Mouse (Mus musculus) heart, adult 2 months (tissue): ENCODE results near the gene Dcxr. TPM values are rescaled to one million over a fixed set of nuclear protein-coding genes. Genes with fewer than 3 reads are reported as not detected.
"Not testable (repeated sequence)": the region's sequence is repeated elsewhere in the genome, so short reads cannot be mapped to it uniquely, and the experiment has no call there.

ENCODE experiments used
- DNase-seq, 2 experiments: peaks; one replicate each; pipeline ENCODE4 v3.0.0; 2021
- H3K27ac ChIP-seq: fragments of 200-600 bp; 2 replicates; pipeline ENCODE4 v1.8.1; 2022
- H3K27me3 ChIP-seq: fragments of 200-500 bp; 2 replicates; pipeline ENCODE4 v1.6.1; 2012; ENCODE audit warnings: mild to moderate bottlenecking, low read length, inconsistent platforms, mixed read lengths; ENCODE audit not compliant: control insufficient read depth, insufficient read depth
- H3K36me3 ChIP-seq: fragments of 200-500 bp; 2 replicates; pipeline ENCODE4 v1.6.1; 2012; ENCODE audit warnings: low read length, inconsistent platforms; ENCODE audit not compliant: control insufficient read depth, insufficient read depth
- H3K4me1 ChIP-seq: fragments of 200-500 bp; 2 replicates; pipeline ENCODE4 v1.6.1; 2011; ENCODE audit warnings: low read length; ENCODE audit not compliant: control insufficient read depth, insufficient read depth
- H3K4me3 ChIP-seq: fragments of 200-600 bp; 2 replicates; pipeline ENCODE4 v1.8.1; 2022
- H3K79me2 ChIP-seq: fragments of 200-500 bp; replicated peaks from 2 replicates; pipeline ENCODE4 v1.6.1; 2012; ENCODE audit warnings: mild to moderate bottlenecking, inconsistent platforms, low read length, moderate library complexity, mixed read lengths; ENCODE audit not compliant: control insufficient read depth, insufficient read depth
- H3K9ac ChIP-seq: fragments of 200-500 bp; 2 replicates; pipeline ENCODE4 v1.6.1; 2012; ENCODE audit warnings: low read depth, mild to moderate bottlenecking, control low read depth, inconsistent platforms, low read length, mixed read lengths
- CTCF ChIP-seq: fragments of 200-600 bp; IDR thresholded peaks from 2 replicates; pipeline ENCODE4 v1.8.1; 2022; ENCODE audit warnings: antibody characterized with exemption, mild to moderate bottlenecking, moderate library complexity
- EP300 ChIP-seq: fragments of 200-500 bp; IDR thresholded peaks from 2 replicates; pipeline ENCODE4 v1.6.1; 2011; ENCODE audit warnings: low read depth, low read length, control low read depth; ENCODE audit not compliant: insufficient read depth
- POLR2A ChIP-seq: fragments of 200-500 bp; IDR thresholded peaks from 2 replicates; pipeline ENCODE4 v1.6.1; 2011; ENCODE audit warnings: mild to moderate bottlenecking, low read depth, low read length, control low read depth; ENCODE audit not compliant: insufficient read depth
- WGBS: fragments of 180-500 bp; shearing (Covaris S2); methylation state at CpG from one replicate; pipeline ENCODE4 v1.1.7; 2018; 5-methylcytosine and 5-hydroxymethylcytosine counted together
- intact Hi-C: fragments of 180-260 bp; cut with DNase I; formaldehyde crosslinking; loops from one replicate; pipeline ENCODE4 v1.15.1; 2025
- long read RNA-seq: library from polyadenylated mRNA; stranded (forward); transcript quantifications from one replicate; pipeline ENCODE4 v2.0.0, GENCODE M21; 2021
- polyA plus RNA-seq: library from polyadenylated mRNA; depleted of rRNA; stranded (reverse); fragments of >200 nt; gene quantifications from 2 replicates; pipeline ENCODE4 v1.2.3, GENCODE M21; 2012; rRNA removed
- total RNA-seq, 2 experiments: library from RNA; stranded (reverse); gene quantifications; 2 replicates each; pipeline ENCODE4 v1.2.3; 2021

Dcxr gene
- 10 to 100 TPM; 12.1 to 12.9 TPM for total RNA-seq
- 32.0 and 35.5 TPM in 2 replicates for polyA plus RNA-seq
- long read RNA-seq, partial matches to known transcripts: 0 of 7 reads
- long read RNA-seq, other reads (novel, unspliced or antisense): 1 of 7 reads

DNA sequence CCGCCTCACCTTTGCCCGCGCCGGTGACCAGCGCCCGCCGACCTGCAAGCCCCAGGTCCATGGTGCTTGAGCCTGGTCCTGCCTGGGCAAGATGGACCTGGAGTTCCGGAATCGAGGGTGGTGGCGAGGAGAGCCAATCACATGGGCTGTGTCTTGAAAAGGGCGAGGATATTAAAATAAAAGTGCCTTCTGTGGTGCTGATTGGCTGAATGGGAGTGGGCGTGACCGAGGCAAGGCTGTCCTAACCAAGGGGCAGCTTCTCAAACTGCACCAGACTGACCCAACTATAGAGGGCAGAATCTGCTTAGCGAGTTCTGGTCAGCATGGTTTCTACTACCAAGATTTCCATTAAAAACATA lies at the start of gene Dcxr:
Dcxr (minus strand) TSS at position 113 of the 359 bp plus-strand sequence.
- H3K4me1 ChIP-seq: peaks cover 5% of the 10 kb centered on the region
- H3K4me3 ChIP-seq: peak within 1 kb of the TSS; percentile 61
- intact Hi-C loops: loop anchor here (10.0 kb wide), 1 partner anchor 318 kb away; no protein-coding TSS in a partner anchor
- H3K79me2 ChIP-seq: no peaks in the 10 kb centered on the region
- H3K27ac ChIP-seq: peak within 1 kb of the TSS; percentile 51; the same call in 1 of the 2 replicates
- peak within 1 kb of the TSS; percentile 87 for H3K9ac ChIP-seq
- 0 out of 2 replicates have a peak, but pooled peaks have one; percentile 41 for TF ChIP-seq EP300
- TF ChIP-seq POLR2A: peak; percentile 74
- peak; percentile 74 for TF ChIP-seq CTCF
- H3K36me3 ChIP-seq: no peaks in the 10 kb centered on the region
- H3K27me3 ChIP-seq: no peaks in the 10 kb centered on the region
- DNase-seq: peak; percentile 83 to 92
- 2% methylated on average over 14 of the region's 14 CpGs for WGBS

DNA sequence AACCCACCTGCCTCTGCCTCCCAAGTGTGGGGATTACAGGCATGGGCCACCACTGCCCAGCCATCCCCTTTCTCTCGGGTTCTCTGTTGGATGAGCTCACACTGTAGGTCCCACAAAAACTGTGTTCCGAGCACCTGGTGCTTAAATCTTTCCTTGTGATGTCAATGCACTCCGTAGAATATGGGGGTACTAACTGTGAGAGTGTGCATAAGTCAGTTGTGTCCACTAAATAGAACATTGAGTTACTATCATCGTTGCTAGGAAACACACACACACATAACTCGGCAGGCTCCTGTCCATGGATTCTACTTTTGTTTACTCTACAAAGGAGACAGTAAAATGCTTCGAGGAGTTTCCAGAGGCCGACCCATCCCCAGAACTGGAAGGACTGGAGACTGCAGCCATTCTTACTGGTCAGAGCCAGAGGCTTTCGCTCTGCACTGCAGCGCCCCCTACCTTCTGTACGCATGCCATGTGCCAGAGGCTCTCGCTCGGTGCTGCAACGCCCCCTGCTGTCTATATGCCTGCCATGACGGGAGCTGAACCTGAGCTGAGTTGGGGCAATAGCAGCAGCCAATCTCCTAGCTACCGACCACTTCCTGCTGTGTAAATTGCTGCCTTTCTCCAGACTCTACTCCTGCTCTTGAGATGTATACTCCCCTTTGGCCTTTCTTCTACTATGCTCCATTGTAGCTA lies 48.8 kb upstream of the Dcxr start:
- Histone ChIP-seq H3K4me3 (no peak overlapping the region), H3K27me3 (no peaks in the 10 kb centered on the region), H3K27ac (no peak overlapping the region), H3K4me1 (no peaks in the 10 kb centered on the region), H3K9ac (no peak overlapping the region), H3K36me3 (no peaks in the 10 kb centered on the region), H3K79me2 (no peaks in the 10 kb centered on the region)
- intact Hi-C loops: loop anchor here (1.0 to 10.0 kb wide), 4 partner anchors 56 to 284 kb away; partner anchors contain the start of gene Slc25a10
- peak; percentile 90 to 95 for DNase-seq
- TF ChIP-seq CTCF (no peak; the same call in 1 of the 2 replicates), EP300 (peak; percentile 99)
- WGBS: 22% methylated on average over 15 of the region's 15 CpGs

DNA sequence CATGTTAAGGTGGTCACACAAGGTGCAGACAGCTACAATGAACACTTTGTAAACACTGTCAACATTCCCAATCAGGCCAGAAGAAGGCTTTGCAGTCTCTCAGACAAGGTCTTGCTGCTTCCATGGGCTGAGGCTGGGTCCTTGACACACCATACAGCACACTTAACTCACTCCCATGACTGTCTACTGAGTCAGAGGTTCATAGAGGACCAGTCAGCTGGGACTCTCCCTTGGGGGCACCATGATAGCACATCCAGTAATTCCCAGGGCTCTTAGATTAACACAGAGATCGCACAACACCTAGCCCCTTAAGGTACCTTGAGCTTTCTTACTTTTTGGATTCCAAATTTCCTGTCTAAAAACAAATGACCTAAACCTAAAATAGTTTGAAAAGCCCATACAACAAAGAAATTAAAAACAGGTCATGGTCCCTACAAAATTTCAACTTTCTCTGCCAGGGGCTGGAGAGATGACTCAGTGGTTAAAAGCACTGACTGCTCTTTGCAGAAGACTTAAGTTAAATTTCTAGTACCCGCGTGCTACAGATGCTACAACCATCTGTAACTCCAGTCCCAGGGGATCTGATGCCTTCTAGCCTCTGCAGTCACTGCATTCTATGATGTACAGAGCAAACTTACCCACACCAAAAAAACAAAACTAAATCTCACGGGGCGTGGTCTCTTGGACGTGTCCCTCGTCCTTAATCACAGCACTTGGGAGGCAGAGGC lies 46.5 kb upstream of the Dcxr start:
- no peaks in the 10 kb centered on the region for H3K36me3 ChIP-seq
- intact Hi-C loops: loop anchor here (10.0 kb wide), 1 partner anchor 259 kb away; no protein-coding TSS in a partner anchor
- WGBS: 80% methylated on average over 7 of the region's 7 CpGs
- no peak for DNase-seq
- no peaks in the 10 kb centered on the region for H3K4me1 ChIP-seq
- H3K79me2 ChIP-seq: no peaks in the 10 kb centered on the region
- H3K27me3 ChIP-seq: no peaks in the 10 kb centered on the region
- no peak overlapping the region for H3K9ac ChIP-seq
- no peak overlapping the region for H3K4me3 ChIP-seq
- TF ChIP-seq CTCF: no peak
- no peak for TF ChIP-seq POLR2A
- TF ChIP-seq EP300: no peak
- no peak overlapping the region for H3K27ac ChIP-seq

- Histone ChIP-seq H3K27ac (no peak overlapping the region), H3K36me3 (no peaks in the 10 kb centered on the region), H3K4me3 (no peak overlapping the region), H3K4me1 (no peaks in the 10 kb centered on the region), H3K79me2 (no peaks in the 10 kb centered on the region), H3K9ac (no peak overlapping the region), H3K27me3 (no peaks in the 10 kb centered on the region)
- DNase-seq: no peak
- intact Hi-C loops: loop anchor here (10.0 kb wide), 1 partner anchor 258 kb away; no protein-coding TSS in a partner anchor
- TF ChIP-seq POLR2A (no peak), EP300 (no peak), CTCF (no peak)
- WGBS: 70% methylated on average over 3 of the region's 3 CpGs
Measured at GRCm38 (mm10) chr11:120772749-120773148, 45.7 kb upstream of the Dcxr start.

DNA sequence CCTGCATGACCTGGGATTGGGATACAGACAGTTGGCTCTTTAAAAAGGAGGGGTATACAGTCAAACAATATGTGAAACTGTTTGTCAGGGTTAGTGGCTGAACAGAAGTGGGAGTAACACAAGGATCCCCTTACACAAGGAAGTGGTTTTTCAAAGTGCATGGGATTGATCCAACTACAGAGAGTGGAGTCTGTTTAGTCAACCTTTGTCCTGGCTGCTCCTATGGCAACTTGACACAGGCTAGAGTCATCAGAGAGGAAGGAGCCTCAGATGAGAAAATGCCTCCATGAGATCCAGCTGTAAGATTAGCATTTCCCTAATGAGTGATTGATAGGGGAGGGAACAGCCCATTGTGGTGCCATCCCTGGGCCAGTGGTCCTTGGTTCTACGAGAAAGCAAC lies 41.1 kb upstream of the Dcxr start:
- no peak for DNase-seq
- 55% methylated on average over 1 of the region's 1 CpGs for WGBS
- TF ChIP-seq POLR2A: no peak
- TF ChIP-seq CTCF: no peak
- no peak for TF ChIP-seq EP300
- H3K79me2 ChIP-seq: no peaks in the 10 kb centered on the region
- no peak overlapping the region for H3K9ac ChIP-seq
- H3K36me3 ChIP-seq: no peaks in the 10 kb centered on the region
- no peak overlapping the region for H3K4me3 ChIP-seq
- intact Hi-C loops: no loop called here
- no peak overlapping the region for H3K27ac ChIP-seq
- no peaks in the 10 kb centered on the region for H3K27me3 ChIP-seq
- H3K4me1 ChIP-seq: no peaks in the 10 kb centered on the region

DNA sequence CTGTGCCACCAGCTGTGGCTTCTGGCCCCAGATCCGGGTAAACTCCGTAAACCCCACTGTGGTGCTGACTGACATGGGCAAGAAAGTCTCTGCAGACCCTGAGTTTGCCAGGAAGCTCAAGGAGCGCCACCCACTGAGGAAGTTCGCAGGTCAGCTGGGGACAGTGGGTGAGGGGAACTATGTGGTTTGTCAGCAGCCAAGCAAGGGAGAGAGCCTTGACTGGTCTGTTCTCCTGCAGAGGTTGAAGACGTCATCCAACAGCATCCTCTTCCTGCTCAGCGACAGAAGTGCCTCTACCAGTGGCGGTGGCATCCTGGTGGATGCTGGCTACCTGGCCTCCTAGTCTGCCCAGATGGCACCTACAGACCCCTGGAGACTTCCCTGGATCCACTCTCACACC lies 39.9 kb upstream of the Dcxr start:
- H3K36me3 ChIP-seq, H3K9ac ChIP-seq, DNase-seq, H3K4me3 ChIP-seq, intact Hi-C loops, H3K27me3 ChIP-seq, H3K4me1 ChIP-seq, H3K79me2 ChIP-seq, H3K27ac ChIP-seq: not testable (repeated sequence)
- 46% methylated on average over 4 of the region's 7 CpGs for WGBS

DNA sequence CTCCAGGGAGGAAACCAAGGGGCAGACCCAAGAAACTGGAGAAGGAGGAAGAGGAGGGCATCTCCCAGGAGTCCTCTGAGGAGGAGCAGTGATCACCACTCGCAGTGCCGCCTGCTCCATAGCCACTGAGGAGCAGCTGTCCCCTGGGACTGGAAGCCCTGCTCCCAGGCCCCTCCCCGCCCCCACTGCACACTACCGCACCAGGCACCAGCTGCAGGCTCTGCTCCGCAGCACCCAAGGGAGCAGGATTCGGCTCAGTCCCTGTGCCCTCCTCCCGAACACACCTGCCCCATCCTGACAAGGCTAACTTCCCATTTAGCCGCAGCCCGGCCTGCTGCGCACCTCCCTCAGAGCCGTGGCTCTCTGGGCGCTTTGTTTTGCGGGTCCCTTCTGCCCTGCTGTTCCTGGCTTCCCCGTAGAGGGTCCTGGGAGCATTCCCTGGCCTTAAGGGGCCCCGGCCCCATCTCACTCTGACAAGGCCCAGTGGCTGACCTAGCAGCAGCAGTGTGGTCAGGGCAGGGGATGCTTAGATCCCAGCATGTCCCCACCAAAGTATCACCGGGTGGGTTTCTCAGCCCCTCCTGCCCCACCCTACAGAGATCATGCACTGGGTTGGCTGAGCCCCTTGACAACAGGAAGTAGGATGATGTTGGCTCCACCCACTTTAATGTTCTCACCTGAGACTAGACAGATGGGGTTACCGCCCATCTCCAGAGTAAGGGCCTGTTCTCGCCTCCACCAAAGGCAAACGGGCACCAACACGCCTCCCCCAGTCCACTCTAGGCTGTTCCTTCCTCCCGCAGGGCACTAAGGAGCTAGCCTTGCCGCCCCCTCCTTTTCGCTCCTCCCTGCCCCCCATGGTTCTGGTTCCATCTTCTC lies 36.3 kb upstream of the Dcxr start:
- H3K27ac ChIP-seq, H3K27me3 ChIP-seq, DNase-seq, H3K36me3 ChIP-seq, intact Hi-C loops, H3K79me2 ChIP-seq, H3K4me1 ChIP-seq, H3K9ac ChIP-seq, H3K4me3 ChIP-seq: not testable (repeated sequence)
- 5% methylated on average over 9 of the region's 23 CpGs for WGBS

- DNase-seq, H3K27ac ChIP-seq, H3K79me2 ChIP-seq, H3K36me3 ChIP-seq, H3K9ac ChIP-seq, intact Hi-C loops, H3K4me1 ChIP-seq, H3K4me3 ChIP-seq, H3K27me3 ChIP-seq: not testable (repeated sequence)
- WGBS: 8% methylated on average over 14 of the region's 14 CpGs
Measured at GRCm38 (mm10) chr11:120762672-120763041, 35.6 kb upstream of the Dcxr start, which contains the start of gene Hmga1b. Gene Hmga1b, plus strand, starts transcription at chr11:120762794.
